Mouse (Mus musculus) cerebellum, adult 11 months (tissue): ENCODE measurements around the gene Olfr124.

Experiments
- DNase-seq: peaks from one replicate; pipeline ENCODE4 v3.0.0; 2022

Gene Olfr124

DNA sequence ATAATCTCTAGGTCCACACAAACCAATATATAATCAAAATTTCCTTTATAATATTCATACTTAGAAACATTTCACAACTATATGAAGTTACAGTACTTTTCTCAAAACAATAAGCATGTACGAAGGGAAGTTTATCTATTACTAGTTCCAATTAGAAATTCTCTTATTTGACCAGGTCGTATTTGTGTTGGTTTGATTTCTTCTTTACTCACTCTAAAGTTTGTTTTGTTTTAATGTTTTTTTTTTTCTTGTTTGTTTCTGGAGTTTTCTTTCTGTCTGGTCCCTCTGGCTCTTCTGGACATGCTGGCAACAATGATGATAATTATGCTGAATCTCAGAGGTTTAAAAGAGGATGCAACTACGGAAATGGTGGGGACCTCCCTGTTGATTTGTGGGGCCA lies at the start of gene Olfr124:
Olfr124 (plus strand) TSS at position 301 of the 400 bp plus-strand sequence.
- no peak for DNase-seq

- no peak for DNase-seq
Observed at GRCm38 (mm10) chr17:37768307-37768706, 31.4 kb upstream of the Olfr124 start, which contains the start of gene Olfr122. TSS of gene Olfr122 (plus strand) at chr17:37768607.

DNA sequence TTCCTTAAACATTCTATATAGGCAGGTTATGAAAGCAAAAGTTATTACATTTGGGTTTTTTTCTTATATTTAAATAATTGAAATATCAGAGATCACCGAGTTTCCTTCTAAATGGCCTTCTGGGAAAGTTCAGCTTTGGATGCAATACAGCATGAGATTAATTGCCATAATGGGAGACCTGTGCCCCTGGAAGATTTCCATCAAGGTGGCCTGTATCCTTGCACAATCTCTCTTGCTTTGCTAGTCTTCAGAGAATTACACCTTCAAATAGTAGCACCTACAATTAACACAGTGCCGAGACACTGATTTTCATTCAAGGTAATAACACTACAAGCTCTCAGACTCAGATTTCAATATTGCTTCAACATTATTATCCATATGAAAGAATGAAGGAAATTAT lies 6.5 kb upstream of the Olfr124 start, which contains the start of gene Olfr123:
Olfr123 (plus strand) TSS at position 301 of the 400 bp plus-strand sequence.
- no peak for DNase-seq

GRCm38 (mm10) chr17:37832649-37833048 lies 33.0 kb downstream of the Olfr124 start, which contains the start of gene Olfr125:
TSS of gene Olfr125 (plus strand) at chr17:37832949.
- DNase-seq = no peak

GRCm38 (mm10) chr17:37847183-37847582 lies 47.5 kb downstream of the Olfr124 start, which contains the start of gene Olfr126:
TSS of gene Olfr126 (plus strand) at chr17:37847483.
- DNase-seq = no peak
